7 mouse cellular contexts compared by ENCODE assay signal in genomic region chr3:89165268-89165870, GRCm38 (mm10). TPM values are rescaled to one million over a fixed set of nuclear protein-coding genes. Genes with fewer than 3 reads are reported as not detected.
DNase-seq lines count a peak whose midpoint lies in the region; ATAC-seq lines count a peak whose summit lies in the region.

No protein-coding gene starts in this region.

- H3K4me3 ChIP-seq in neural tube, embryonic 11.5 days (ENCODE audit: low read depth, low read length) = peak overlapping the region; percentile 77
- H3K4me3 ChIP-seq in erythroblast, embryonic 14.5 days (replicated peaks) = peak overlapping the region; percentile 97
- peak overlapping the region; percentile 93 for H3K4me3 ChIP-seq in limb, embryonic 12.5 days (replicated peaks)
- H3K4me3 ChIP-seq in stomach, embryonic 16.5 days (replicated peaks; ENCODE audit: low read length) = peak overlapping the region; percentile 89

- no peaks in the 10 kb centered on the region for H3K27me3 ChIP-seq in neural tube, embryonic 11.5 days (ENCODE audit: control insufficient read depth, insufficient read depth, low read length)
- no peaks in the 10 kb centered on the region for H3K27me3 ChIP-seq in erythroblast, embryonic 14.5 days (ENCODE audit: control insufficient read depth)
- H3K27me3 ChIP-seq in limb, embryonic 12.5 days = no peaks in the 10 kb centered on the region
- no peaks in the 10 kb centered on the region for H3K27me3 ChIP-seq in stomach, embryonic 16.5 days (ENCODE audit: control insufficient read depth, insufficient read depth, low read length)

- peak overlapping the region; percentile 88 for H3K9ac ChIP-seq in neural tube, embryonic 11.5 days (ENCODE audit: low read length)
- peak overlapping the region; percentile 98 for H3K9ac ChIP-seq in limb, embryonic 12.5 days (replicated peaks)
- peak overlapping the region; percentile 94 for H3K9ac ChIP-seq in stomach, embryonic 16.5 days (ENCODE audit: low read length)

- H3K9me3 ChIP-seq in neural tube, embryonic 11.5 days (ENCODE audit: control insufficient read depth, low read length) = no peaks in the 10 kb centered on the region
- no peaks in the 10 kb centered on the region for H3K9me3 ChIP-seq in erythroblast, embryonic 14.5 days (ENCODE audit: control insufficient read depth, low read length)
- no peaks in the 10 kb centered on the region for H3K9me3 ChIP-seq in limb, embryonic 12.5 days
- no peaks in the 10 kb centered on the region for H3K9me3 ChIP-seq in stomach, embryonic 16.5 days (replicated peaks; ENCODE audit: control insufficient read depth, low read length)

- peak overlapping the region; percentile 90 for H3K27ac ChIP-seq in neural tube, embryonic 11.5 days (ENCODE audit: low read depth, low read length)
- H3K27ac ChIP-seq in limb, embryonic 12.5 days = peak overlapping the region; percentile 98
- peak overlapping the region; percentile 98 for H3K27ac ChIP-seq in stomach, embryonic 16.5 days (ENCODE audit: low read length)

- no peak for ATAC-seq in neural tube, embryonic 11.5 days (ENCODE audit: insufficient read depth, low FRiP score, low TSS enrichment)
- no peak for ATAC-seq in limb, embryonic 12.5 days (ENCODE audit: insufficient number of reproducible peaks, insufficient read depth, low FRiP score, low TSS enrichment, low read depth)
- no peak for ATAC-seq in stomach, embryonic 16.5 days (ENCODE audit: insufficient read depth, low FRiP score)

- peak overlapping the region; percentile 83 for H3K4me2 ChIP-seq in neural tube, embryonic 11.5 days (ENCODE audit: low read depth)
- peak overlapping the region; percentile 70 for H3K4me2 ChIP-seq in limb, embryonic 12.5 days
- H3K4me2 ChIP-seq in stomach, embryonic 16.5 days (ENCODE audit: low read depth, low read length) = peak overlapping the region; percentile 88

- H3K36me3 ChIP-seq in neural tube, embryonic 11.5 days (ENCODE audit: control insufficient read depth, insufficient read depth, low read length) = peaks cover 17% of the 10 kb centered on the region
- peaks cover 42% of the 10 kb centered on the region for H3K36me3 ChIP-seq in erythroblast, embryonic 14.5 days (ENCODE audit: control insufficient read depth)
- peaks cover 40% of the 10 kb centered on the region for H3K36me3 ChIP-seq in limb, embryonic 12.5 days
- peaks cover 25% of the 10 kb centered on the region for H3K36me3 ChIP-seq in stomach, embryonic 16.5 days (ENCODE audit: control insufficient read depth, insufficient read depth, low read length)

- 24% methylated on average over 12 of the region's 12 CpGs for WGBS in neural tube, embryonic 11.5 days
- WGBS in limb, embryonic 12.5 days = 14% methylated on average over 12 of the region's 12 CpGs
- 16% methylated on average over 12 of the region's 12 CpGs for WGBS in stomach, embryonic 16.5 days

- no peak for DNase-seq in neural tube, embryonic 11.5 days (ENCODE audit: low spot score)
- DNase-seq in neural tube, embryonic 10.5 days (ENCODE audit: extremely low spot score, low spot score) = no peak
- no peak for DNase-seq in retina, embryonic 14.5 days (ENCODE audit: low spot score)
- DNase-seq in adrenal gland, postnatal 25 days = no peak

- peaks cover 7% of the 10 kb centered on the region for H3K4me1 ChIP-seq in neural tube, embryonic 11.5 days (ENCODE audit: control insufficient read depth, insufficient read depth, low read length)
- H3K4me1 ChIP-seq in erythroblast, embryonic 14.5 days (ENCODE audit: control insufficient read depth) = peaks cover 42% of the 10 kb centered on the region
- H3K4me1 ChIP-seq in limb, embryonic 12.5 days (replicated peaks) = peaks cover 19% of the 10 kb centered on the region
- H3K4me1 ChIP-seq in stomach, embryonic 16.5 days (ENCODE audit: control insufficient read depth, insufficient read depth, low read length) = peaks cover 16% of the 10 kb centered on the region

RNA-seq across cellular contexts. Expression of gene Clk2, which starts 0.8 kb away (rescaled TPM):
- polyA plus RNA-seq in neural tube, embryonic 11.5 days (2014; fragmentation: Nextera tagmentation; extraction: Ambion mirVana) = 26.5 and 32.3 TPM in 2 replicates
- polyA plus RNA-seq in erythroblast, embryonic 14.5 days (2012) = 2.4 and 3.0 TPM in 2 replicates
- 50.3 and 54.7 TPM in 2 replicates for polyA plus RNA-seq in limb, embryonic 12.5 days (2016; fragmentation: Nextera tagmentation; extraction: Ambion mirVana)
- 18.9 and 19.1 TPM in 2 replicates for polyA plus RNA-seq in stomach, embryonic 16.5 days (2015; fragmentation: Nextera tagmentation; extraction: Ambion mirVana)
- total RNA-seq in adrenal gland, postnatal 25 days (2021) = 98.4 and 103 TPM in 2 replicates

RNA-seq across cellular contexts. Expression of gene Hcn3, which starts 5.4 kb away (rescaled TPM):
- polyA plus RNA-seq in neural tube, embryonic 11.5 days (2014; fragmentation: Nextera tagmentation; extraction: Ambion mirVana) = 5.2 and 7.5 TPM in 2 replicates
- polyA plus RNA-seq in erythroblast, embryonic 14.5 days (2012) = 0.02 TPM in 2 replicates
- polyA plus RNA-seq in limb, embryonic 12.5 days (2016; fragmentation: Nextera tagmentation; extraction: Ambion mirVana) = 2.2 and 2.8 TPM in 2 replicates
- 1.7 and 1.8 TPM in 2 replicates for polyA plus RNA-seq in stomach, embryonic 16.5 days (2015; fragmentation: Nextera tagmentation; extraction: Ambion mirVana)
- 9.3 and 17.7 TPM in 2 replicates for total RNA-seq in adrenal gland, postnatal 25 days (2021)

RNA-seq across cellular contexts. Expression of gene Scamp3, which starts 11.9 kb away (rescaled TPM):
- 91.2 and 92.8 TPM in 2 replicates for polyA plus RNA-seq in neural tube, embryonic 11.5 days (2014; fragmentation: Nextera tagmentation; extraction: Ambion mirVana)
- polyA plus RNA-seq in erythroblast, embryonic 14.5 days (2012) = 18.8 and 19.5 TPM in 2 replicates
- 102 and 107 TPM in 2 replicates for polyA plus RNA-seq in limb, embryonic 12.5 days (2016; fragmentation: Nextera tagmentation; extraction: Ambion mirVana)
- polyA plus RNA-seq in stomach, embryonic 16.5 days (2015; fragmentation: Nextera tagmentation; extraction: Ambion mirVana) = 104 and 113 TPM in 2 replicates
- total RNA-seq in adrenal gland, postnatal 25 days (2021) = 98.4 and 112 TPM in 2 replicates

RNA-seq across cellular contexts. Expression of gene Fam189b, which starts 17.6 kb away (rescaled TPM):
- polyA plus RNA-seq in neural tube, embryonic 11.5 days (2014; fragmentation: Nextera tagmentation; extraction: Ambion mirVana) = 32.5 and 36.9 TPM in 2 replicates
- polyA plus RNA-seq in erythroblast, embryonic 14.5 days (2012) = 0.60 and 0.84 TPM in 2 replicates
- 27.4 and 33.8 TPM in 2 replicates for polyA plus RNA-seq in limb, embryonic 12.5 days (2016; fragmentation: Nextera tagmentation; extraction: Ambion mirVana)
- 22.0 and 23.9 TPM in 2 replicates for polyA plus RNA-seq in stomach, embryonic 16.5 days (2015; fragmentation: Nextera tagmentation; extraction: Ambion mirVana)
- total RNA-seq in adrenal gland, postnatal 25 days (2021) = 17.1 and 23.7 TPM in 2 replicates

RNA-seq across cellular contexts. Expression of gene Pklr, which starts 29.4 kb away (rescaled TPM):
- 1.5 and 2.4 TPM in 2 replicates for polyA plus RNA-seq in neural tube, embryonic 11.5 days (2014; fragmentation: Nextera tagmentation; extraction: Ambion mirVana)
- polyA plus RNA-seq in erythroblast, embryonic 14.5 days (2012) = 50.9 and 55.5 TPM in 2 replicates
- 0.24 and 0.36 TPM in 2 replicates for polyA plus RNA-seq in limb, embryonic 12.5 days (2016; fragmentation: Nextera tagmentation; extraction: Ambion mirVana)
- 14.3 and 22.0 TPM in 2 replicates for polyA plus RNA-seq in stomach, embryonic 16.5 days (2015; fragmentation: Nextera tagmentation; extraction: Ambion mirVana)
- total RNA-seq in adrenal gland, postnatal 25 days (2021) = 1.6 TPM in 1 of 2 replicates, not detected in the other
